Mouse (Mus musculus) ES-E14 (cell line): ENCODE measurements around the gene Prame.

Source experiments
- HCFC1 ChIP-seq: IDR thresholded peaks from 2 replicates; pipeline ENCODE4 v1.6.1; 2012; ENCODE audit warnings: low read length, inconsistent platforms, borderline replicate concordance; ENCODE audit not compliant: insufficient read depth
- ZC3H11A ChIP-seq: IDR thresholded peaks from 2 replicates; pipeline ENCODE4 v1.6.1; 2012; ENCODE audit warnings: low read depth, mild to moderate bottlenecking, inconsistent platforms, low read length, borderline replicate concordance

DNA sequence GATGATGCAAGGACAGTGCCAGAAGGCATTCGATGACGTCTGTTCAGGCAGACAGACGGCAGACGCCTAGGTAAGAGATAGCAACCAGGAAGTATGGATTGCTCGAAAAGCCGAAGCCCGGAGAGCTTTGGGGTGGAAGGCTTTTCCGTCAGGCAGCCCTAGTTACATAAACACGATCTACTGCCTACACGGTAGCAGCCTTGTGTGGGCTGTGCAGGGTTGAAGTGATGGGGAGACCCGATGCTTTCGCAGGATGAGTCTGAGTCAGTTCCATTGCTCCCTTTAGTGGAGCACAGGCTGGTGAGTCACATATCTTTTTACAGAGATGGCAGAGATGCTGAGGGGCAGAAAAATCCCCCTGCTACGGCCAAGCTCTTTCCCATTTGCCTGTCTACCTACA is 29.4 kb downstream of the Prame start:
- no peak for TF ChIP-seq HCFC1
- TF ChIP-seq ZC3H11A: no peak
